Mouse (Mus musculus) midbrain, embryonic 12.5 days (tissue): Measurements from ENCODE around the gene Trim62. TPM values are rescaled to one million over a fixed set of nuclear protein-coding genes. Genes with fewer than 3 reads are reported as not detected.
A peak's percentile ranks its signal among the peaks of the same experiment; 100 is the strongest.

Experiments
- ATAC-seq: fragments of 200-750 bp; cut with Nextera tagmentation; 2 replicates; pipeline ENCODE4 v1.8.0; 2017; ENCODE audit warnings: low read depth, moderate TSS enrichment, moderate library complexity; ENCODE audit not compliant: low FRiP score
- H3K27ac ChIP-seq: fragments of 300-500 bp; sonication (generic); replicated peaks from 2 replicates; pipeline ENCODE4 v1.5.1; 2016; ENCODE audit warnings: mild to moderate bottlenecking
- H3K27me3 ChIP-seq: fragments of 300-500 bp; sonication (generic); 2 replicates; pipeline ENCODE4 v1.6.1; 2016; ENCODE audit warnings: mild to moderate bottlenecking
- H3K36me3 ChIP-seq: fragments of 300-500 bp; sonication (generic); 2 replicates; pipeline ENCODE4 v1.6.1; 2016
- H3K4me1 ChIP-seq: fragments of 300-500 bp; sonication (generic); 2 replicates; pipeline ENCODE4 v1.6.1; 2016
- H3K4me2 ChIP-seq: fragments of 300-500 bp; sonication (generic); replicated peaks from 2 replicates; pipeline ENCODE4 v1.6.1; 2016; ENCODE audit warnings: mild to moderate bottlenecking, moderate library complexity
- H3K4me3 ChIP-seq: fragments of 300-500 bp; sonication (generic); 2 replicates; pipeline ENCODE4 v1.5.1; 2016; ENCODE audit warnings: mild to moderate bottlenecking
- H3K9ac ChIP-seq: fragments of 300-500 bp; sonication (generic); replicated peaks from 2 replicates; pipeline ENCODE4 v1.6.1; 2016; ENCODE audit warnings: mild to moderate bottlenecking, moderate library complexity
- H3K9me3 ChIP-seq: fragments of 300-500 bp; sonication (generic); 2 replicates; pipeline ENCODE4 v1.6.1; 2016; ENCODE audit warnings: mild to moderate bottlenecking
- WGBS: fragments of 180-500 bp; shearing (Covaris S2); methylation state at CpG from one replicate; pipeline ENCODE4 v1.1.7; 2016; 5-methylcytosine and 5-hydroxymethylcytosine counted together
- polyA plus RNA-seq: library from polyadenylated mRNA; unstranded; fragments of >200 nt; fragmentation: Nextera tagmentation; extraction: Ambion mirVana; gene quantifications from 2 replicates; pipeline ENCODE4 v1.2.1, GENCODE M21; 2016

Trim62 gene
- polyA plus RNA-seq, 1 experiment from 2014 or later = 14.9 TPM

DNA sequence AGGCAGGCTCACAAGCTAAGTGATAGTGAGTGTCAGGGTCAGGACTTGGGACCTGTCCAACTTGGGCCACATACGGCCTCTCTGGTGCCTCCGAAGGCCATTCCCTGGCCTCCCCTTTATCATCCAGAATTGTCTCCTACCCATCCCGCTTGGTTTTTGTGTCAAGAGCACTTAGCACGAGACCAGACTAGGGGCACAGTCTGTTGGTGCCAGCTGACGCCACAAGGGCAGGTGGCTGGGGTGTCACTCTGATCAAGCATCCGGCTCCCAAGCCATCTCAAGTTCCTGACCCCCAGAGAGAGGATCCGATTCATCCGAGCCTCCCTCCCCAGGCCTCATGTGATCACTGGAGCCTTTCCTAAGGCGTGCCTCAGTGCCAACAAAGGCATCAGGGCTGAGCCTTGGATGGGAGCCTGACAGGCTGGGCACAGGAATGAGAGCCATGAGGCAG, 4.3 kb downstream of the Trim62 start:
- Histone ChIP-seq H3K27ac (no peak overlapping the region), H3K27me3 (peaks cover 26% of the 10 kb centered on the region; the same call in 1 of the 2 replicates), H3K9me3 (no peaks in the 10 kb centered on the region), H3K36me3 (no peaks in the 10 kb centered on the region; the same call in 1 of the 2 replicates), H3K4me1 (peaks cover 41% of the 10 kb centered on the region), H3K9ac (no peak overlapping the region), H3K4me2 (no peak overlapping the region), H3K4me3 (no peak overlapping the region)
- WGBS = 48% methylated on average over 9 of the region's 9 CpGs
- no peak for ATAC-seq

DNA sequence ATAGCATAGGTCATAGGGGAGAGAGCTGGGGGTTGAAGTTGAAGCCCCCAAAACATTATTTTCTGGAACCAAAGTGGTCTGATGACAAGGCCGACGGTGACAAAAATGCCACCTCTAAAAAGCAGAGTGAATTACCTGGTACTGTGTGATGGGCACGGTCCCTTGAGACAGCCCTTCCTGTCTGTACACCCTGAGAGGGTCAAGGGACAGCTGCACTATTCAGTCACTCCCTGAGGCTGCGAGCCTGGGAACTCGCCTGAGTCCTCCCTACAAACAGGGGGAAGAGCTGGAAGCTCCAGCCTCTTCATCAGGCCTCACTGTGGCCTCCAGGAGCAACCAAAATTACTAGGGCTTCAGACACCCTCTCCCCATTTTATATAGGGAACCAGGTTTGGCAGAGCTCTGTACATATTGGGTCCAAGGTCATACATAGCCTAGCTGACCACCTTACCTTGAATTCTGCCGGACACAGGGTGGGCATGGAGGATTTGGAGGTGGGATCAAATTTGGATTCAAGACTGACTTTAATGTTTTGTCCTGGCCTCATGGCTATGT, 5.1 kb downstream of the Trim62 start:
- no peak overlapping the region for H3K4me2 ChIP-seq
- H3K9ac ChIP-seq = no peak overlapping the region
- WGBS = 87% methylated on average over 6 of the region's 6 CpGs
- H3K4me3 ChIP-seq = no peak overlapping the region
- H3K27ac ChIP-seq = no peak overlapping the region
- ATAC-seq = no peak
- peaks cover 38% of the 10 kb centered on the region for H3K4me1 ChIP-seq
- peaks cover 25% of the 10 kb centered on the region; the same call in 1 of the 2 replicates for H3K27me3 ChIP-seq
- H3K36me3 ChIP-seq = no peaks in the 10 kb centered on the region; the same call in 1 of the 2 replicates
- H3K9me3 ChIP-seq = no peaks in the 10 kb centered on the region

DNA sequence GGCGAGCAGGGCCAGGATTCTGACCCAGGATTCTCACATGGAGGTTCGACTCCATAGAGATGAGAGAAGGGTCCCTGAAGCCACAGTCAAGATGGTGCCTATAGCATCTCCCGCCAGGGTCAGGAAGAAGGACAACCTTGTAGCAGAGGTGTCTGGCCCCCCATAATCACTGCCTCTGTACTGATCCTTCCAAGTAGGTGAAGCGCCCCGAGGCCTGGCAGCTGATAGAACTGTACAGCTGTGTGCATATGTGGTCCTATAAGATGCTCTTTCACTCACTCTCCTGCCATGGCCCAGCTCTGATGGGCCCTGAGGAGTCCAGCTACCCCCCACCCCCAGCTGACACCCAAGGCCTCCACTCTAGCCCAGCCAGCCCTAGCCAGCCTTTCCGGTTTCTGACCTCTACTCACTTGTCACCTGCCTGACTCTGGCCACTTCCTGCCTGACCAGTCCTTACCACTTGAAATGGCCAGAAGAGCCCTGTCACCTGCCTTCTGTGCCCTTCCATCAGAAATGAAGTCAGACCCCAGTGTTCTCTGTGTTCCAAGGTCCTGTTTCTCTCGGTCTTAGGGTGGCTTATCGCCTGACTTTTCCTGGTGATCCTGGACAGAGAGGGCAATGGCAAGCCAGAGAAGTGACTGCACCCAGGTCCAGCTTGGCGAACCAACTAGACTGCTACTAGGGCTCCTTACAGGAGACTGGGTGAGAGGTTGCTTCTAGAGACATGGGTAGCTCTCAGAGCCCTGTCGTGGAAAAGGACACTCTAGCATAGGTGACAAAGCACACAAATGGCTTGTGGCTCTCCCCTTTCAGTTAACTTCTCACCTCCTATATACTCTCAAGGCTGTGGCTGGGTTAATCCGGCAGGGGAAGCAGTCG, 6.6 kb downstream of the Trim62 start:
- Histone ChIP-seq H3K4me2 (no peak overlapping the region), H3K27me3 (peaks cover 13% of the 10 kb centered on the region; the same call in 1 of the 2 replicates), H3K4me3 (no peak overlapping the region), H3K4me1 (peaks cover 27% of the 10 kb centered on the region), H3K9me3 (no peaks in the 10 kb centered on the region), H3K9ac (no peak overlapping the region), H3K36me3 (no peaks in the 10 kb centered on the region; the same call in 1 of the 2 replicates), H3K27ac (no peak overlapping the region)
- WGBS = 84% methylated on average over 12 of the region's 12 CpGs
- ATAC-seq = no peak

DNA sequence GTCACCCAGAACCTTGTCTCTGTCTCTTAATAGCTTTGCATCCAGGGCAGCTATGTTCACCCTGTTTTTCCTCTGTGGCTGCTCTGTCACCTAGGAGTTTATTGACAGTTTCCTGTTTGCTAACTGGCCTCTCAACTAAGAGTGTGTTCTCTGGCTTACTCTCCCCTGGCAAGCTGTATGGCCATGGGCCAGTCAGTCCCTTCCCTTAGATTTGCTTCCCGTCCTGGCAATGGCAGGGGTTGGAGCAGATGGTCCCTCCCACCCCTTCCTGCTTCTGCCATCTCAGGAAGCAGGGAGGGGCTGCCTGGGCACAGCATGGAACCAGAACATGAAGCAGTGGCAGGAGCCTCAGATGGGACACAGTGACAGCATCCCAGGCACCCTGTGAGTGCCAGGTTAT, 7.8 kb downstream of the Trim62 start:
- Histone ChIP-seq H3K27me3 (0 out of 2 replicates have a peak, but pooled peaks cover 4% of the 10 kb centered on the region), H3K27ac (no peak overlapping the region), H3K4me2 (no peak overlapping the region), H3K9ac (no peak overlapping the region), H3K9me3 (no peaks in the 10 kb centered on the region), H3K4me3 (no peak overlapping the region), H3K4me1 (peaks cover 27% of the 10 kb centered on the region), H3K36me3 (no peaks in the 10 kb centered on the region; the same call in 1 of the 2 replicates)
- no peak for ATAC-seq
- 41% methylated on average over 1 of the region's 1 CpGs for WGBS

DNA sequence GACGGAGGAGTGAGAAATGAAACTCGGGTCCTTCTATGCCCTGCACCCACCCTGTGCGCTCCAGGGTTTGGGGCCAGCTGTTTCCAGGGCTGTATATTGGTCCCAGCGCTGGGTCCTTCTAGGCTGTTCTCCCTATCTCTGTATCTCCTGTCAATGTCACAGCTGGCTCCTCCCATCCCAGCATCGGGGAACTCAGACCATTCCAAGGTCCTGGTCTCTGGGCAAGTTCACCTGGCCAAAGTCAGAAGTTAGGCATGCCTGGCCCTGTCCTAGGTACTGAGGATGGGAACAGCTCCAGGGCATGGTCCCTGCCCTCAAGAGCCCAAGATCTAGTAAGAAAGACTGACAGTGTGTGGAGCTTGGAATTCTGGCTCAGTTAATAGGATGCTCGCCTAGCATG, 8.4 kb downstream of the Trim62 start:
- no peak for ATAC-seq
- H3K27ac ChIP-seq = no peak overlapping the region
- H3K4me2 ChIP-seq = no peak overlapping the region
- peaks cover 22% of the 10 kb centered on the region for H3K4me1 ChIP-seq
- no peak overlapping the region for H3K4me3 ChIP-seq
- H3K27me3 ChIP-seq = 0 out of 2 replicates have a peak, but pooled peaks cover 1% of the 10 kb centered on the region
- H3K9me3 ChIP-seq = no peaks in the 10 kb centered on the region
- no peaks in the 10 kb centered on the region; the same call in 1 of the 2 replicates for H3K36me3 ChIP-seq
- 79% methylated on average over 6 of the region's 6 CpGs for WGBS
- H3K9ac ChIP-seq = no peak overlapping the region

DNA sequence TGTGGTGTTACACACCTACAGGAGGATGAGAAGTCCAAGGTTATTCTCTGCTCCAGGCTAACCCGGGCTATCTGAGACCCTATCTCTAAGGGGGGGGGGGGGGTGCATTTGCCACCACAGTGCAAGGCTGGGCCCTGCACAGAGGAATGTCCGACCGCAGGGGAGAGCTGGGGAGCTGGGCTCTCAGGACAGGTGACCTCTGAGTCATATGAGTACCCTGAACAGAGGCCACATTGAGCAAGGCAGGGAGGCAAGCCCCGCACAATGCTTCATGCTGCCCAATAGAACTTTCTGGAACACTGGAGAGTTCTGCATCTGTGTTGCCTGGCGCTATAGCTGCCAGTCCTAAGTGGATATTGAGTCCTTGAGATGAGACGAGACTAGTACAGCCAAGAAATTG, 8.8 kb downstream of the Trim62 start:
- no peaks in the 10 kb centered on the region; the same call in 1 of the 2 replicates for H3K36me3 ChIP-seq
- peaks cover 18% of the 10 kb centered on the region for H3K4me1 ChIP-seq
- no peak overlapping the region for H3K4me3 ChIP-seq
- no peak for ATAC-seq
- 85% methylated on average over 6 of the region's 6 CpGs for WGBS
- no peak overlapping the region for H3K4me2 ChIP-seq
- H3K27me3 ChIP-seq = no peaks in the 10 kb centered on the region
- H3K9me3 ChIP-seq = no peaks in the 10 kb centered on the region
- H3K27ac ChIP-seq = no peak overlapping the region
- H3K9ac ChIP-seq = no peak overlapping the region

DNA sequence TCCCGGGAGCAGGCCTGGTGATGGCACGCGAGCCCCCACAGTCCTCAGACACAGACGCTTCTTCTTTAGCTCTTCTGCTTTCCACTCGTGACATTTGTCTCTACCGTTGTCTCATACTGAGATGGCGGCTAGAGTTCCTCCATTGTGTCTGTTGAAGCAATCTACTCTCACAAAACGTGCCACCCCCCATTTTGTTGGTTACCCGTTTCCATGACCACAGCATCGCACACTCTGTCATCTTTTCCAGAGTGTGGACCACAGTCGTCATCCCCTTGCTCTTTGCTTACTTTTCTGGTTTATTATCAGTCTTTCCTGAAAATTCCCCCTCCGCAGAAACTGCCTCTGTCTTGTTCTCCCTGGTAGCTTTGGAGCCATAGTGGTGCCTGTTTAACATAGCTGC, 10.7 kb downstream of the Trim62 start:
- 76% methylated on average over 12 of the region's 12 CpGs for WGBS
- Histone ChIP-seq H3K9me3 (no peaks in the 10 kb centered on the region), H3K4me3 (no peak overlapping the region), H3K27me3 (no peaks in the 10 kb centered on the region), H3K36me3 (no peaks in the 10 kb centered on the region; the same call in 1 of the 2 replicates), H3K4me2 (no peak overlapping the region), H3K27ac (no peak overlapping the region), H3K9ac (no peak overlapping the region), H3K4me1 (peaks cover 23% of the 10 kb centered on the region)
- no peak for ATAC-seq

DNA sequence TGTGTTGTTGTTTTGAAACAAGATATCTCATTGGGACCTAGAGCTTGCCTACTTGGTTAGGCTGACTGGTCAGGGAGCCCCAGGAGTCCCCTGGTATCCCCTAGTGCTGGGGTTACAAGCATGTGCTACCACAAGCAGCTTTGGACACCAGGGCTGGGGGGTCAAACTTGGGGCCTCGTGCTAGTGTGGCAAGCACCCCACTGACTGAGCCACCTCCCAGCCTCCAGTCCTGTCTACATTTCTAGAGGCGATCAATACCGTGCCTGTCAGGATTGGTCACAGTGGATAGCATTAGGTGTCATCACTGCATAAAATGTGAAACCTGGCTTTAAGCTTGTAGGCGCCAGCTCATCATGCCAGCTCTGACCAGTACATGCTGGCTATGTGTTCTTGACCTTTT, 12.5 kb downstream of the Trim62 start:
- H3K9me3 ChIP-seq = no peaks in the 10 kb centered on the region
- H3K27me3 ChIP-seq = no peaks in the 10 kb centered on the region
- no peak for ATAC-seq
- peaks cover 38% of the 10 kb centered on the region for H3K4me1 ChIP-seq
- H3K9ac ChIP-seq = no peak overlapping the region
- H3K36me3 ChIP-seq = no peaks in the 10 kb centered on the region
- H3K4me2 ChIP-seq = no peak overlapping the region
- WGBS = 89% methylated on average over 4 of the region's 4 CpGs
- no peak overlapping the region for H3K27ac ChIP-seq
- no peak overlapping the region for H3K4me3 ChIP-seq

DNA sequence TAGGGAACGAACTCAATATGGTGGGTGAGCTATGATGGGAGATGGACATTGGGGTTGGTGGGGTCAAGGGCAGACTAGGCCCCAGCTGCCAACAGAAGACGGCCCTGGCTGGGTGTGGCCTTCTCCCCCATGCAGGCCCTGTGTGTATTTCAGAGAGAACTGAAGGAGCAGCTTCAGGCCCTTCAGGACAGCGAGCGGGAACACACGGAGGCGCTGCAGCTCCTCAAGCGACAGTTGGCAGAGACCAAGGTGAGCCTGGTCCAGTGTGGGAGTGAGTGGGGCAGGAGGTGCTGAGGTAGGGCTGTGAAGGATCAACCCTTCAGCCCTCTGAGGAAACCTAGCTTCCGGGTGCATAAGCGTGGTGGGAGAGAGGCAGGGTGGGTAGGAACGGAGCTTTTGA, 13.3 kb downstream of the Trim62 start:
- Histone ChIP-seq H3K27ac (no peak overlapping the region), H3K27me3 (no peaks in the 10 kb centered on the region), H3K4me1 (peaks cover 38% of the 10 kb centered on the region), H3K9ac (no peak overlapping the region), H3K4me2 (no peak overlapping the region), H3K9me3 (no peaks in the 10 kb centered on the region), H3K4me3 (no peak overlapping the region), H3K36me3 (no peaks in the 10 kb centered on the region)
- ATAC-seq = no peak
- 94% methylated on average over 10 of the region's 10 CpGs for WGBS

DNA sequence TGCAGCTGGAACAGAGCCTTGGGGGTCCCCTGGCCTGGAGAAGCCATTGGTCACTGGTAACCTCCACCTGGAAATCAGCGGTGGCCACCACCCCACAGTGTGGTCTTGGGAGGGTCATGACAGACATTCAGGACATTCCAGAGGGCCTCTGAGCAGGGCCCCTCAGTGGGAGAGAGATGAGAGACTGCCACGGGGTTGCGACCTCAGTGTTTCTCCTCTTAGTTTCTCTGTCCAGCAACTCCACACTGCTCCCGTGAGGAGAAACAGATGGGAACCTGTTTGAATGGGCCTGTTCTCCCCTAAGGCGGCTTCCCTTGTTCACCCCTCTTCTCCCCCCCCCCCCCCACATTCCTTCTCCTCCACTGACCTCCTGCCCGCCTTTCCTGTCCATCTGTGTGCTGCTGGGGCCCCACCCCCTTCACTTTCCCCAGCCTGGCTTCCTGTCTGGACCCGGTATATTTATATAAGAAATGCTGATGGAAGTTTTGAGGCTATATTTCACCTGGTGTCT, 14.6 kb downstream of the Trim62 start:
- H3K4me3 ChIP-seq = no peak overlapping the region
- H3K36me3 ChIP-seq = peaks cover 7% of the 10 kb centered on the region
- peaks cover 30% of the 10 kb centered on the region for H3K4me1 ChIP-seq
- no peak for ATAC-seq
- H3K27me3 ChIP-seq = no peaks in the 10 kb centered on the region
- no peaks in the 10 kb centered on the region for H3K9me3 ChIP-seq
- no peak overlapping the region for H3K4me2 ChIP-seq
- no peak overlapping the region for H3K27ac ChIP-seq
- no peak overlapping the region for H3K9ac ChIP-seq
- 40% methylated on average over 6 of the region's 7 CpGs for WGBS

DNA sequence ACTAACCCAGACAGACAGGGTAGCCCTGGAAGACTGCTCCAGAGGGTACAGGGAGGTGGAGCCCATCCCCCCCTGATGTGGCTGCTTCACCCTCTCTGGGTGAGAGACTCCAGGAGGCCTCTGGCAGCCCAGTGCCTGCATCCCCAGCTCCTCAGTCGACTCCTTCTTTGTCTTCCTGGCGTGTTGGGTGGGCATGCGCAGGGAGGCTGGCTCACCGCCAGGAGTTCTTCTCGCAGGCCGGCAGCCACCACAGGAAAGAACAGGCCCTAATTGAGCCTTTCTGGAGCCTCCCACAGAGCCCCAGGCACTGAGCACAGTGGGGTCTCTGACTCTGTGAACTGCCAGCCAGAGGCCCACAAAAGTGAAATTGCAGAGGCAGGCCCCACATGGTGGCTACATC, 16.0 kb downstream of the Trim62 start:
- H3K9ac ChIP-seq = peak overlapping the region; percentile 37
- H3K9me3 ChIP-seq = no peaks in the 10 kb centered on the region
- H3K4me2 ChIP-seq = peak overlapping the region; percentile 0; the same call in 1 of the 2 replicates
- H3K4me3 ChIP-seq = no peak overlapping the region
- peak; percentile 93 for ATAC-seq
- H3K27me3 ChIP-seq = no peaks in the 10 kb centered on the region
- 0% methylated on average over 6 of the region's 6 CpGs for WGBS
- H3K36me3 ChIP-seq = peaks cover 7% of the 10 kb centered on the region
- peaks cover 36% of the 10 kb centered on the region for H3K4me1 ChIP-seq
- H3K27ac ChIP-seq = peak overlapping the region; percentile 85

DNA sequence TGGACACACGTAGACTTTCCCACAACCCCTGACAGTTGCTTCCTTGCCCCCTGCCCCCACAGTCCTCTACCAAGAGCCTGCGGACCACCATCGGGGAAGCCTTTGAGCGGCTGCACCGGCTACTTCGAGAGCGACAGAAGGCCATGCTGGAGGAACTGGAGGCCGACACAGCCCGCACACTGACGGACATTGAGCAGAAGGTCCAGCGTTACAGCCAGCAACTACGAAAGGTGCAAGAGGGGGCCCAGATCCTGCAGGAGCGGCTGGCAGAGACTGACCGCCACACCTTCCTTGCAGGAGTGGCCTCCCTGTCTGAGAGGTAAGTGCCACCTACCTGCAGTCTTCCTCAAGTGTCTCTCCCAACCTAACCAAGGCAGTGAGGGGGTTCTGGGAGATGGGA, 17.1 kb downstream of the Trim62 start:
- peaks cover 7% of the 10 kb centered on the region for H3K36me3 ChIP-seq
- 83% methylated on average over 14 of the region's 14 CpGs for WGBS
- H3K27ac ChIP-seq = no peak overlapping the region
- no peak overlapping the region for H3K9ac ChIP-seq
- peaks cover 44% of the 10 kb centered on the region for H3K4me1 ChIP-seq
- H3K4me2 ChIP-seq = no peak overlapping the region
- H3K9me3 ChIP-seq = no peaks in the 10 kb centered on the region
- H3K27me3 ChIP-seq = peaks cover 3% of the 10 kb centered on the region; the same call in 1 of the 2 replicates
- no peak overlapping the region for H3K4me3 ChIP-seq
- no peak for ATAC-seq
